Mouse (Mus musculus): ENCODE results near the gene Ptgis. TPM values are rescaled to one million over a fixed set of nuclear protein-coding genes. Genes with fewer than 3 reads are reported as not detected.

The Ptgis gene
- polyA plus RNA-seq, 1 experiment from 2014 or later: 18.0 TPM

DNA sequence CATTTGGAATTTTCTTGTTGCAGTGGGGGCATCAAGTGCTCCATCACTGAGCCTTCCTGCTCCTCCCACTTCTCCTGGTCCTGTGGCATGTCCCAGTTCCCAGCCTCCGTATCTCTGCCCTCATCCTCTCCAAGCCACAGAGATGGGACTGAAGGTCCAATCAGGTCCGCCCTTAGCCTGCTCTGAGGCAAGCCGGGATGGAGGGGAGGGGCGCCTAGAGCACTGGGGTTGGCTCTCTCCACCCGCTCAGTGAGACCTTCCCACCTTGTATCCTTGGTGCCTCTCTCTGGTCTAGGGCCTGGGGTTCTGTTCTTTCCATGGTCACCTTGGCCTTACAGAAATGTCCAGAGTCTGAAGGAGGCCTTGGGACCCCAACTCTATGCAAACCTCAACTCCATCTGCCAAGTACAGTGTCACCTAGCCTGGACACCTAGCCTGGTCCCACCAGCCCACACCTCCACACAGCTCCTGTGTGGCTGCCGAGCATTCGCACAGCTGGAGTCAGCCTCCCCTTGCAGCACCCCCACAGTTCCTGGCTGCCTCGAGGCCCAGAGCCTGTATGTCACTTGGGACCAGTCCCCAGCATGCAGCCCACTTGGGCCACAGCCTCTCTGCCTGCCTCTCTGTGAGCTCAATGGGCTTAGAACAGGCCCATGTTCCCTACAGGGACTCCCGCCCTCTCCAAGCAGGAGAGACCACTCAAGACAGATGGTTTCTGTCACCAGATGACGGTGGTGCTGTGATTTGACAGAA is 34.5 kb upstream of the Ptgis start:
- Histone ChIP-seq H3K36me3 (ENCODE audit: control insufficient read depth, insufficient read depth, low read length) (no peaks in the 10 kb centered on the region), H3K27me3 (ENCODE audit: control insufficient read depth, insufficient read depth, low read length) (no peaks in the 10 kb centered on the region), H3K9me3 (ENCODE audit: control insufficient read depth, low read length) (no peaks in the 10 kb centered on the region), H3K27ac (ENCODE audit: low read depth, low read length) (no peak overlapping the region), H3K4me2 (replicated peaks; ENCODE audit: low read depth, low read length) (no peak overlapping the region), H3K4me3 (ENCODE audit: low read length) (no peak overlapping the region), H3K9ac (ENCODE audit: low read depth, low read length) (no peak overlapping the region), H3K4me1 (ENCODE audit: control insufficient read depth, insufficient read depth, low read length) (no peaks in the 10 kb centered on the region)
- ATAC-seq (ENCODE audit: low FRiP score, low TSS enrichment): no peak
- 62% methylated on average over 10 of the region's 10 CpGs for WGBS

DNA sequence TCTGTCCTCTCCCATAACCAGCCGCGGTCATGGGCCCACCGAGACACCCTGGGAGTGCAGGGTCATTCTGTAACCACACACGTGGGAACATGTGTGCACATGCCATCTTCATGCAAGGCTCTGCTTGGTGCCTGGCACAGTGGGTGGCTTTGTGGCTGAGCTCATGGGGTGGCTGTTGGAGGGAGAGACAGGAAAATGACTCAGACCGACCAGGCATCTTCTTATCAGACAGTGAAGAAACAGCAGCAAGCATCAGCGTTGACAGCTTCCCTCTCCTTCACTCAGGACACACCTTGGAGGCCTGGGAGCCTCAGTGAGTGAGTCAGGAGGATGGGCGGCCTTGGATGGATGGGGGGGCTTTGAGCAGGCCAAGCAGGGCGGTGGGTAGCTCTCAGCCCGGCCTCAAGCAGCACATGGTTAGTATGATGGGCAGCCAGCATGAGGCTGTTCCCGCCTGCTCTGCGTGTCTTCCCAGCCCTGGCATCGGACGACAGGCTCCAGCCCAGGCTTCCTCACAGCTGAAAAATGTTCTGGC is 32.9 kb upstream of the Ptgis start:
- Histone ChIP-seq H3K36me3 (ENCODE audit: control insufficient read depth, insufficient read depth, low read length) (no peaks in the 10 kb centered on the region), H3K4me1 (ENCODE audit: control insufficient read depth, insufficient read depth, low read length) (no peaks in the 10 kb centered on the region), H3K9me3 (ENCODE audit: control insufficient read depth, low read length) (no peaks in the 10 kb centered on the region), H3K4me2 (replicated peaks; ENCODE audit: low read depth, low read length) (no peak overlapping the region), H3K4me3 (ENCODE audit: low read length) (no peak overlapping the region), H3K27me3 (ENCODE audit: control insufficient read depth, insufficient read depth, low read length) (no peaks in the 10 kb centered on the region), H3K27ac (ENCODE audit: low read depth, low read length) (no peak overlapping the region), H3K9ac (ENCODE audit: low read depth, low read length) (no peak overlapping the region)
- 77% methylated on average over 13 of the region's 13 CpGs for WGBS
- ATAC-seq (ENCODE audit: low FRiP score, low TSS enrichment): no peak

DNA sequence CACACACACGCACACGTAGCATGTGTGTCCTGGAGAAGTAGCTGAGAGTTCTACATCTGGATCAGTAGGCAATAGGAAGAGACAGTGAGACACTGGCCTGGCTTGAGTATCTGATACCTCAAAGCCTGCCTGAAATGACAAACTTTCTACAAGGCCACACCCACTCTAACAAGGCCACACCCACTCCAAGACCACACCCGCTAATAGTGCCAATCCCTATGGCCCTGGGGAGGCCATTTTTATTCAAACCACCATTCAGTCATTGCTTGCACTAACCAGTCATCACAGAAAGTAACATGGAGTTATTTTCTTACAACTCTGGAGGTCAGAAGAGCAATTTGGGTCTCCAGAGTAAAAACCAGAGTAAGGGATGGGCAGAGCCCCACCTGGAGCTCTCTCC is 32.3 kb upstream of the Ptgis start:
- Histone ChIP-seq H3K36me3 (ENCODE audit: control insufficient read depth, insufficient read depth, low read length) (no peaks in the 10 kb centered on the region), H3K4me2 (replicated peaks; ENCODE audit: low read depth, low read length) (no peak overlapping the region), H3K27me3 (ENCODE audit: control insufficient read depth, insufficient read depth, low read length) (no peaks in the 10 kb centered on the region), H3K9me3 (ENCODE audit: control insufficient read depth, low read length) (no peaks in the 10 kb centered on the region), H3K9ac (ENCODE audit: low read depth, low read length) (no peak overlapping the region), H3K4me3 (ENCODE audit: low read length) (no peak overlapping the region), H3K27ac (ENCODE audit: low read depth, low read length) (no peak overlapping the region), H3K4me1 (ENCODE audit: control insufficient read depth, insufficient read depth, low read length) (no peaks in the 10 kb centered on the region)
- no peak for ATAC-seq (ENCODE audit: low FRiP score, low TSS enrichment)
- WGBS: 91% methylated on average over 3 of the region's 3 CpGs

DNA sequence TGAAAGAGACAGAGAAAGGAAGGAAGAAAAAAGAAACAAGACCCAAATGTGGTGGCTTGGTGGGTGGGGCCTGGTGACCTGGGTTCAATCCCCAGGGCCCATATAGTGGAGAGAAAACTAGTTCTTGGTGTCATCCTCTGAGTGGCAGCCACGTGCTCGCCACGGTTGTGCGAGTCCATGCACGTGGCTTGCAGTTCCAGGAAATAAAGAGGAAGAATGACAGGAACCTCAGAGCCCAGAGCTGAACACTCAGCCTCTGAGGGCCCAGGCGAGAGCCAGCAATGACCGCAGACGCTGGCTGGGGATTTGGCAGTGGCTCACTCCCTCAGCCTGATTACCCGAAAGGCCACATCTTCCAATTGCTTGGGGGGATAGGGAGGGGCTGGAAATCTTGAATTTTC is 30.7 kb upstream of the Ptgis start:
- Histone ChIP-seq H3K36me3 (ENCODE audit: control insufficient read depth, insufficient read depth, low read length) (no peaks in the 10 kb centered on the region), H3K9ac (ENCODE audit: low read depth, low read length) (no peak overlapping the region), H3K4me2 (replicated peaks; ENCODE audit: low read depth, low read length) (no peak overlapping the region), H3K9me3 (ENCODE audit: control insufficient read depth, low read length) (no peaks in the 10 kb centered on the region), H3K27me3 (ENCODE audit: control insufficient read depth, insufficient read depth, low read length) (no peaks in the 10 kb centered on the region), H3K4me1 (ENCODE audit: control insufficient read depth, insufficient read depth, low read length) (no peaks in the 10 kb centered on the region), H3K4me3 (ENCODE audit: low read length) (no peak overlapping the region), H3K27ac (ENCODE audit: low read depth, low read length) (no peak overlapping the region)
- 76% methylated on average over 9 of the region's 9 CpGs for WGBS
- ATAC-seq (ENCODE audit: low FRiP score, low TSS enrichment): no peak

DNA sequence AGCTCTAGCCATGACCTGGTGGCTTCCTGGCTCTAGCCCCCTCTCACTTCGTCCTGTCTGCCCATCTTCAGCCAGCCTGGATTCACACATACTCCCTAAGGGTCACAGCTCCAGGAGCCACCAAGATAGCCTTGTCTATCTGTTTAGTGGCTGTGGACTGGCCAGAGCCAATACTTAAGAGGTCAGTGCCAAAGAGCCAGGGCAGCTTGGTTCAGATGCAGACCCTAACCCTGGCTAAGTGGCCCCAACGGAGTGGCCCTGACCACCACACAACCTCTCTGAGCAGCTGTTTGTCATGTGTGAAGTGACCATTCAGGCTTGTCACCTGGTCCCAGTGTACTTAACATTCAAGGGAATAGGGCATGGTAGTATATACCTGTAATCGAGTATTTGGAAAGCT is 30.1 kb upstream of the Ptgis start:
- WGBS: 89% methylated on average over 3 of the region's 3 CpGs
- Histone ChIP-seq H3K4me2 (replicated peaks; ENCODE audit: low read depth, low read length) (no peak overlapping the region), H3K27ac (ENCODE audit: low read depth, low read length) (no peak overlapping the region), H3K27me3 (ENCODE audit: control insufficient read depth, insufficient read depth, low read length) (no peaks in the 10 kb centered on the region), H3K9ac (ENCODE audit: low read depth, low read length) (no peak overlapping the region), H3K4me1 (ENCODE audit: control insufficient read depth, insufficient read depth, low read length) (no peaks in the 10 kb centered on the region), H3K36me3 (ENCODE audit: control insufficient read depth, insufficient read depth, low read length) (no peaks in the 10 kb centered on the region), H3K9me3 (ENCODE audit: control insufficient read depth, low read length) (no peaks in the 10 kb centered on the region), H3K4me3 (ENCODE audit: low read length) (no peak overlapping the region)
- no peak for ATAC-seq (ENCODE audit: low FRiP score, low TSS enrichment)

DNA sequence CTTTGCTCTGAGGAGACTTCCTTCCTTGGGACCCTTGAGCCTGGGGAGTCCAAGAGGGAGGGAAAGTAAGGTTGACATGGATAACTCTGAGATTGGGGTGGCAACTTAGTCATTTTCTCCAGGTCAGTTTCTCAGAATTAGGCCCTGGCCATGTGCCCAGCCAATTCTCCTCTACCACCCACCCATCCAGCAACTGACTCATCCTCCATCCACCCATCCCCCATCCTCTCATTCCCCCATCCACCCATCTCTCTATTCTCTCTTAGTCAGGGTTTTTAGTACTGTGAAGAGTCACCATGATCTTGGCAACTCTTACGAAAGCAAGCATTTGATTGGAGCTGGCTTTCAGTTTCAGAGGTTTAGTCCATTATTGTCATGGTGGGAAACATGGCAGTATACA is 28.3 kb upstream of the Ptgis start:
- Histone ChIP-seq H3K9me3 (ENCODE audit: control insufficient read depth, low read length) (no peaks in the 10 kb centered on the region), H3K4me3 (ENCODE audit: low read length) (no peak overlapping the region), H3K4me1 (ENCODE audit: control insufficient read depth, insufficient read depth, low read length) (no peaks in the 10 kb centered on the region), H3K4me2 (replicated peaks; ENCODE audit: low read depth, low read length) (no peak overlapping the region), H3K27me3 (ENCODE audit: control insufficient read depth, insufficient read depth, low read length) (no peaks in the 10 kb centered on the region), H3K36me3 (ENCODE audit: control insufficient read depth, insufficient read depth, low read length) (no peaks in the 10 kb centered on the region), H3K27ac (ENCODE audit: low read depth, low read length) (no peak overlapping the region), H3K9ac (ENCODE audit: low read depth, low read length) (no peak overlapping the region)
- ATAC-seq (ENCODE audit: low FRiP score, low TSS enrichment): no peak
- 93% methylated on average over 1 of the region's 1 CpGs for WGBS

DNA sequence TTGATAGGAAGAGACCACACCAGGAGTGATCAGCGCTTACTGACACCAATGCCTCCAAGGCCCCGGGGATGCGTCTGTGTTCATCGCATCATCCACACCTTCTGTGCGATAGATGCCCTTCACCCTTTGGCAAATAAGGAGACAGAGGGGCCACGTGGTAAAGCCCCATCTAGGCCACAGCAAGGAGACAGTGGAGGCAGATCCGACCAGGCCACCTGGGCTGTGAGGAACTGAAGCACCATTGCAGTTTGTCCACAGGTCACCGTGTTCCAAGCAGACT is 27.9 kb upstream of the Ptgis start:
- H3K9me3 ChIP-seq (ENCODE audit: control insufficient read depth, low read length): no peaks in the 10 kb centered on the region
- H3K36me3 ChIP-seq (ENCODE audit: control insufficient read depth, insufficient read depth, low read length): no peaks in the 10 kb centered on the region
- no peak overlapping the region for H3K27ac ChIP-seq (ENCODE audit: low read depth, low read length)
- no peak overlapping the region for H3K4me2 ChIP-seq (replicated peaks; ENCODE audit: low read depth, low read length)
- no peaks in the 10 kb centered on the region for H3K27me3 ChIP-seq (ENCODE audit: control insufficient read depth, insufficient read depth, low read length)
- 86% methylated on average over 8 of the region's 8 CpGs for WGBS
- H3K9ac ChIP-seq (ENCODE audit: low read depth, low read length): no peak overlapping the region
- H3K4me3 ChIP-seq (ENCODE audit: low read length): no peak overlapping the region
- no peak for ATAC-seq (ENCODE audit: low FRiP score, low TSS enrichment)
- H3K4me1 ChIP-seq (ENCODE audit: control insufficient read depth, insufficient read depth, low read length): no peaks in the 10 kb centered on the region

DNA sequence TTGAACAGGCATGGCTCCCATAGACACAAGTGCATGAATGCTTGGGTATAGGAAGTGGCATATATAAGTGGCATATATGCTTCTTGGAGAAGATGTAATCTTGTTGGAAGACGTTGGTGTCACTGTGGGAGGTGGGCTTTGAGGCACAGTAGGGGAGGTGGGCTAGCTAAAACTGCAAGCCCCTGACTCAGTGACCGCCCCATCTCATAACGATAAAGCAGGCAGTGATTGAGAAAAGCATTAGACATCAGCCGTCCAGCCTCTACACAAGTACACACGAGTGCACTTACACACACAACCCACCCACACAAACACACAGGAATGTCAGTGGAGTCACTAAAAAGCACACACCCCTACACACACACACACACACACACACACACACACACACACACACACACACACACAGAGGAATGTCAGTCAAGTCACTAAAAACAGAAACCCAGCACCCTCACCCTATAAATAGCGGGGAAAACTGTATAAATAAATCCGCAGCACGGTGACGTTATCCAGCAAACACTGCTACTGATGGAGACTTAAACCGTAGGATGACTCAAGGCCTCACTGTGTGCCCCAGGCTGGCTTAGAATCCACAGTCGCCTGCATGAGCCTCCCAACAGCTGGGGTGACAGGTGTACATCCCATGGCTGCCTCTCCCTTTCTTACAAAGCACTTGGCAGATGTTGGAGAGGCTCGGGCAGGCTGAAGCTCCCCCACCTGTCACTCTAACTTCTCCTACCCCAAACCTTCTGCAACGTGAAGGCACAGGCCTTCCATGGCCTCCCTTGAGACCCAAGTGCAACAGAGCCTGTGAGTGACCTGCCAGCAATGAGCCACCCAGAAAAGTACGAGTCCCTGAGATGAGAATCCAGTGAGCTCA is 27.4 kb upstream of the Ptgis start:
- Histone ChIP-seq H3K27me3 (ENCODE audit: control insufficient read depth, insufficient read depth, low read length) (no peaks in the 10 kb centered on the region), H3K27ac (ENCODE audit: low read depth, low read length) (no peak overlapping the region), H3K4me1 (ENCODE audit: control insufficient read depth, insufficient read depth, low read length) (no peaks in the 10 kb centered on the region), H3K9ac (ENCODE audit: low read depth, low read length) (no peak overlapping the region), H3K36me3 (ENCODE audit: control insufficient read depth, insufficient read depth, low read length) (no peaks in the 10 kb centered on the region), H3K4me2 (replicated peaks; ENCODE audit: low read depth, low read length) (no peak overlapping the region), H3K9me3 (ENCODE audit: control insufficient read depth, low read length) (no peaks in the 10 kb centered on the region), H3K4me3 (ENCODE audit: low read length) (no peak overlapping the region)
- WGBS: 81% methylated on average over 14 of the region's 14 CpGs
- no peak for ATAC-seq (ENCODE audit: low FRiP score, low TSS enrichment)

DNA sequence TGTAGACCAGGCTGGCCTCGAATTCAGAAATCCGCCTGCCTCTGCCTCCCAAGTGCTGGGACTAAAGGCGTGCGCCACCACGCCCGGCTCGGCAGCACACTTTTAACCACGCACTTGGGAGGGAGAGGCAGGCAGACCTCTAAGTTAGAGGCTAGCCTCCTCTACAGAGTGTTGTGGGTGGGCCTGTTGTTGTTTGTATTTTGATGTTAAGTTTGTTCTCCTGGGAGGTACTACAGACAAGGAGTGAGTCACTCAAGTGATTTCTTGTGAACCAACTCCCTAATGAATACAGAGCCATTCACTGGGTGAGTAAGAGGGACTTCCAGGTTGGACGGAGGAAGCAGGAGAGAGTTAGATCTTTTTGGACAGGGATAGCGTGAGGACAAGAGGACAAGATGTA is 25.8 kb upstream of the Ptgis start:
- Histone ChIP-seq H3K27me3 (ENCODE audit: control insufficient read depth, insufficient read depth, low read length) (no peaks in the 10 kb centered on the region), H3K9me3 (ENCODE audit: control insufficient read depth, low read length) (no peaks in the 10 kb centered on the region), H3K36me3 (ENCODE audit: control insufficient read depth, insufficient read depth, low read length) (no peaks in the 10 kb centered on the region), H3K4me1 (ENCODE audit: control insufficient read depth, insufficient read depth, low read length) (no peaks in the 10 kb centered on the region), H3K4me3 (ENCODE audit: low read length) (no peak overlapping the region), H3K4me2 (replicated peaks; ENCODE audit: low read depth, low read length) (no peak overlapping the region), H3K9ac (ENCODE audit: low read depth, low read length) (no peak overlapping the region), H3K27ac (ENCODE audit: low read depth, low read length) (no peak overlapping the region)
- WGBS: 93% methylated on average over 10 of the region's 10 CpGs
- ATAC-seq (ENCODE audit: low FRiP score, low TSS enrichment): no peak

Data from kidney, embryonic 14.5 days (tissue).